Mouse (Mus musculus) thymus, postnatal 10 days (tissue): ENCODE measurements around the gene Sumo2.
A peak's percentile ranks its signal among the peaks of the same experiment; 100 is the strongest.
"Not testable (repeated sequence)": the region's sequence is repeated elsewhere in the genome, so short reads cannot be mapped to it uniquely, and the experiment has no call there.

ENCODE experiments used
- DNase-seq, 2 experiments: peaks; one replicate each; pipeline ENCODE4 v3.0.0; 2021; ENCODE audit warnings: low spot score in 2 of 2

Sumo2 gene

GRCm38 (mm10) chr11:115536038-115536681 lies at the start of gene Sumo2:
Sumo2 (minus strand) TSS chr11:115536276.
- peak; percentile 98 to 99 for DNase-seq

- no peak for DNase-seq
These were observed 49.6 kb upstream of the Sumo2 start for GRCm38 (mm10) chr11:115585573-115586100.

GRCm38 (mm10) chr11:115584376-115585073 lies 48.4 kb upstream of the Sumo2 start:
- no peak for DNase-seq

GRCm38 (mm10) chr11:115582913-115583606 lies 47.0 kb upstream of the Sumo2 start:
- no peak for DNase-seq

GRCm38 (mm10) chr11:115579080-115579479 lies 43.0 kb upstream of the Sumo2 start:
- DNase-seq = no peak

GRCm38 (mm10) chr11:115564961-115565360 lies 28.9 kb upstream of the Sumo2 start:
- DNase-seq = no peak

GRCm38 (mm10) chr11:115564064-115564809 lies 28.2 kb upstream of the Sumo2 start, which contains the start of gene Nup85:
Nup85 (plus strand) TSS chr11:115564434.
- peak; percentile 92 to 98 for DNase-seq

- no peak for DNase-seq
These were observed 27.3 kb upstream of the Sumo2 start for GRCm38 (mm10) chr11:115563406-115563805.

GRCm38 (mm10) chr11:115555717-115556116 lies 19.6 kb upstream of the Sumo2 start:
- DNase-seq = no peak

GRCm38 (mm10) chr11:115552783-115553182 lies 16.7 kb upstream of the Sumo2 start:
- peak in 1 of 2 experiments; percentile 20 for DNase-seq

GRCm38 (mm10) chr11:115543571-115543970 lies 7.5 kb upstream of the Sumo2 start:
- no peak for DNase-seq

- no peak for DNase-seq
These were observed 2.0 kb upstream of the Sumo2 start for GRCm38 (mm10) chr11:115538045-115538444.

GRCm38 (mm10) chr11:115536856-115537568 lies 936 bp upstream of the Sumo2 start:
- DNase-seq = peak in 1 of 2 experiments; percentile 23

GRCm38 (mm10) chr11:115535401-115536037 lies 557 bp downstream of the Sumo2 start:
- DNase-seq = peak; percentile 59 to 67

GRCm38 (mm10) chr11:115534759-115535371 lies 1.2 kb downstream of the Sumo2 start:
- DNase-seq = no peak

- DNase-seq = not testable (repeated sequence)
These were observed 9.6 kb downstream of the Sumo2 start for GRCm38 (mm10) chr11:115526446-115526845.

GRCm38 (mm10) chr11:115522703-115523102 lies 13.4 kb downstream of the Sumo2 start:
- no peak for DNase-seq

- no peak for DNase-seq
These were observed 13.8 kb downstream of the Sumo2 start for GRCm38 (mm10) chr11:115522238-115522637.

- DNase-seq = no peak
These were observed 15.0 kb downstream of the Sumo2 start for GRCm38 (mm10) chr11:115521080-115521479.

- no peak for DNase-seq
These were observed 15.9 kb downstream of the Sumo2 start for GRCm38 (mm10) chr11:115520218-115520617.
